Mouse (Mus musculus): Measurements from ENCODE around the gene Pex6. TPM values are rescaled to one million over a fixed set of nuclear protein-coding genes. Genes with fewer than 3 reads are reported as not detected.

Pex6 gene
- polyA plus RNA-seq, 1 experiment from 2014 or later = 24.6 TPM

- 82% methylated on average over 9 of the region's 9 CpGs for WGBS
- Histone ChIP-seq H3K36me3 (ENCODE audit: control insufficient read depth, insufficient read depth) (peaks cover 4% of the 10 kb centered on the region; the same call in 1 of the 2 replicates), H3K4me3 (replicated peaks; ENCODE audit: low read length) (no peak overlapping the region), H3K9ac (replicated peaks; ENCODE audit: low read depth, low read length) (no peak overlapping the region), H3K4me2 (ENCODE audit: low read length) (no peak overlapping the region), H3K27me3 (replicated peaks; ENCODE audit: control insufficient read depth, insufficient read depth, low read length) (no peaks in the 10 kb centered on the region), H3K9me3 (ENCODE audit: control insufficient read depth, low read length) (no peaks in the 10 kb centered on the region), H3K27ac (ENCODE audit: low read length) (no peak overlapping the region), H3K4me1 (replicated peaks; ENCODE audit: control insufficient read depth, insufficient read depth, low read length) (no peaks in the 10 kb centered on the region)
- ATAC-seq = no peak
Measured at GRCm38 (mm10) chr17:46742986-46743385, 31.7 kb downstream of the Pex6 start.

- no peaks in the 10 kb centered on the region for H3K9me3 ChIP-seq (ENCODE audit: control insufficient read depth, low read length)
- no peak overlapping the region for H3K4me2 ChIP-seq (ENCODE audit: low read length)
- no peak for ATAC-seq
- no peaks in the 10 kb centered on the region for H3K27me3 ChIP-seq (replicated peaks; ENCODE audit: control insufficient read depth, insufficient read depth, low read length)
- H3K9ac ChIP-seq (replicated peaks; ENCODE audit: low read depth, low read length) = no peak overlapping the region
- no peak overlapping the region for H3K4me3 ChIP-seq (replicated peaks; ENCODE audit: low read length)
- 69% methylated on average over 2 of the region's 2 CpGs for WGBS
- no peak overlapping the region for H3K27ac ChIP-seq (ENCODE audit: low read length)
- peaks cover 4% of the 10 kb centered on the region; the same call in 1 of the 2 replicates for H3K36me3 ChIP-seq (ENCODE audit: control insufficient read depth, insufficient read depth)
- peaks cover 4% of the 10 kb centered on the region; the same call in 1 of the 2 replicates for H3K4me1 ChIP-seq (replicated peaks; ENCODE audit: control insufficient read depth, insufficient read depth, low read length)
Measured at GRCm38 (mm10) chr17:46745506-46745905, 34.2 kb downstream of the Pex6 start.

GRCm38 (mm10) chr17:46747234-46747633 lies 36.0 kb downstream of the Pex6 start:
- Histone ChIP-seq H3K4me3 (replicated peaks; ENCODE audit: low read length) (no peak overlapping the region), H3K9ac (replicated peaks; ENCODE audit: low read depth, low read length) (no peak overlapping the region), H3K4me1 (replicated peaks; ENCODE audit: control insufficient read depth, insufficient read depth, low read length) (peaks cover 13% of the 10 kb centered on the region), H3K9me3 (ENCODE audit: control insufficient read depth, low read length) (no peaks in the 10 kb centered on the region), H3K27me3 (replicated peaks; ENCODE audit: control insufficient read depth, insufficient read depth, low read length) (no peaks in the 10 kb centered on the region), H3K36me3 (ENCODE audit: control insufficient read depth, insufficient read depth) (peaks cover 4% of the 10 kb centered on the region; the same call in 1 of the 2 replicates), H3K4me2 (ENCODE audit: low read length) (no peak overlapping the region), H3K27ac (ENCODE audit: low read length) (no peak overlapping the region)
- no peak for ATAC-seq
- WGBS = 90% methylated on average over 8 of the region's 8 CpGs

GRCm38 (mm10) chr17:46747806-46748205 lies 36.5 kb downstream of the Pex6 start:
- Histone ChIP-seq H3K9me3 (ENCODE audit: control insufficient read depth, low read length) (no peaks in the 10 kb centered on the region), H3K4me1 (replicated peaks; ENCODE audit: control insufficient read depth, insufficient read depth, low read length) (peaks cover 17% of the 10 kb centered on the region), H3K27me3 (replicated peaks; ENCODE audit: control insufficient read depth, insufficient read depth, low read length) (no peaks in the 10 kb centered on the region), H3K36me3 (ENCODE audit: control insufficient read depth, insufficient read depth) (peaks cover 1% of the 10 kb centered on the region; the same call in 1 of the 2 replicates), H3K9ac (replicated peaks; ENCODE audit: low read depth, low read length) (no peak overlapping the region), H3K4me3 (replicated peaks; ENCODE audit: low read length) (no peak overlapping the region), H3K4me2 (ENCODE audit: low read length) (no peak overlapping the region), H3K27ac (ENCODE audit: low read length) (no peak overlapping the region)
- WGBS = 89% methylated on average over 2 of the region's 2 CpGs
- no peak for ATAC-seq

GRCm38 (mm10) chr17:46749282-46749681 lies 38.0 kb downstream of the Pex6 start:
- Histone ChIP-seq H3K4me2 (ENCODE audit: low read length) (no peak overlapping the region), H3K27ac (ENCODE audit: low read length) (no peak overlapping the region), H3K36me3 (ENCODE audit: control insufficient read depth, insufficient read depth) (no peaks in the 10 kb centered on the region; the same call in 1 of the 2 replicates), H3K4me3 (replicated peaks; ENCODE audit: low read length) (no peak overlapping the region), H3K27me3 (replicated peaks; ENCODE audit: control insufficient read depth, insufficient read depth, low read length) (no peaks in the 10 kb centered on the region), H3K4me1 (replicated peaks; ENCODE audit: control insufficient read depth, insufficient read depth, low read length) (peaks cover 17% of the 10 kb centered on the region), H3K9me3 (ENCODE audit: control insufficient read depth, low read length) (no peaks in the 10 kb centered on the region), H3K9ac (replicated peaks; ENCODE audit: low read depth, low read length) (no peak overlapping the region)
- no peak for ATAC-seq
- 91% methylated on average over 5 of the region's 5 CpGs for WGBS

GRCm38 (mm10) chr17:46750580-46750979 lies 39.3 kb downstream of the Pex6 start:
- Histone ChIP-seq H3K9ac (replicated peaks; ENCODE audit: low read depth, low read length) (no peak overlapping the region; the same call in 1 of the 2 replicates), H3K4me2 (ENCODE audit: low read length) (no peak overlapping the region), H3K27me3 (replicated peaks; ENCODE audit: control insufficient read depth, insufficient read depth, low read length) (no peaks in the 10 kb centered on the region), H3K9me3 (ENCODE audit: control insufficient read depth, low read length) (no peaks in the 10 kb centered on the region), H3K4me1 (replicated peaks; ENCODE audit: control insufficient read depth, insufficient read depth, low read length) (peaks cover 17% of the 10 kb centered on the region), H3K36me3 (ENCODE audit: control insufficient read depth, insufficient read depth) (no peaks in the 10 kb centered on the region; the same call in 1 of the 2 replicates), H3K4me3 (replicated peaks; ENCODE audit: low read length) (no peak overlapping the region), H3K27ac (ENCODE audit: low read length) (no peak overlapping the region)
- ATAC-seq = no peak
- WGBS = 95% methylated on average over 4 of the region's 4 CpGs

GRCm38 (mm10) chr17:46751056-46751793 lies 40.0 kb downstream of the Pex6 start:
- 30% methylated on average over 16 of the region's 16 CpGs for WGBS

GRCm38 (mm10) chr17:46751794-46752556 lies 40.7 kb downstream of the Pex6 start, which contains the start of gene Cnpy3:
TSS of gene Cnpy3 (minus strand) at chr17:46752214.
- H3K4me1 ChIP-seq (replicated peaks; ENCODE audit: control insufficient read depth, insufficient read depth, low read length) = peaks cover 17% of the 10 kb centered on the region
- WGBS = 0% methylated on average over 52 of the region's 58 CpGs

More at GRCm38 (mm10) chr17:46751056-46751793, 40.0 kb downstream of the Pex6 start:
- no peaks in the 10 kb centered on the region for H3K27me3 ChIP-seq (replicated peaks; ENCODE audit: control insufficient read depth, insufficient read depth, low read length)
- H3K4me3 ChIP-seq (replicated peaks; ENCODE audit: low read length) = peak overlapping the region; percentile 91
- H3K27ac ChIP-seq (ENCODE audit: low read length) = peak overlapping the region; percentile 89
- no peaks in the 10 kb centered on the region for H3K9me3 ChIP-seq (ENCODE audit: control insufficient read depth, low read length)
- peak overlapping the region; percentile 70 for H3K4me2 ChIP-seq (ENCODE audit: low read length)
- peak overlapping the region; percentile 68 for H3K9ac ChIP-seq (replicated peaks; ENCODE audit: low read depth, low read length)
- ATAC-seq = no peak
- no peaks in the 10 kb centered on the region for H3K36me3 ChIP-seq (ENCODE audit: control insufficient read depth, insufficient read depth)
- peaks cover 17% of the 10 kb centered on the region for H3K4me1 ChIP-seq (replicated peaks; ENCODE audit: control insufficient read depth, insufficient read depth, low read length)

GRCm38 (mm10) chr17:46758753-46759152 lies 47.5 kb downstream of the Pex6 start:
- Histone ChIP-seq H3K27me3 (replicated peaks; ENCODE audit: control insufficient read depth, insufficient read depth, low read length) (no peaks in the 10 kb centered on the region), H3K4me3 (replicated peaks; ENCODE audit: low read length) (no peak overlapping the region), H3K9ac (replicated peaks; ENCODE audit: low read depth, low read length) (no peak overlapping the region), H3K36me3 (ENCODE audit: control insufficient read depth, insufficient read depth) (no peaks in the 10 kb centered on the region), H3K4me2 (ENCODE audit: low read length) (no peak overlapping the region), H3K9me3 (ENCODE audit: control insufficient read depth, low read length) (no peaks in the 10 kb centered on the region), H3K27ac (ENCODE audit: low read length) (no peak overlapping the region), H3K4me1 (replicated peaks; ENCODE audit: control insufficient read depth, insufficient read depth, low read length) (no peaks in the 10 kb centered on the region)
- ATAC-seq = no peak
- 80% methylated on average over 12 of the region's 12 CpGs for WGBS

More at GRCm38 (mm10) chr17:46751794-46752556, 40.7 kb downstream of the Pex6 start, which contains the start of gene Cnpy3:
- Histone ChIP-seq H3K27ac (ENCODE audit: low read length) (peak within 1 kb of the TSS; percentile 89), H3K9me3 (ENCODE audit: control insufficient read depth, low read length) (no peaks in the 10 kb centered on the region), H3K36me3 (ENCODE audit: control insufficient read depth, insufficient read depth) (no peaks in the 10 kb centered on the region), H3K27me3 (replicated peaks; ENCODE audit: control insufficient read depth, insufficient read depth, low read length) (no peaks in the 10 kb centered on the region), H3K9ac (replicated peaks; ENCODE audit: low read depth, low read length) (peak within 1 kb of the TSS; percentile 68), H3K4me2 (ENCODE audit: low read length) (peak within 1 kb of the TSS; percentile 70), H3K4me3 (replicated peaks; ENCODE audit: low read length) (peak within 1 kb of the TSS; percentile 91)
- ATAC-seq = peak; percentile 99
